Mouse (Mus musculus) heart, embryonic 15.5 days (tissue): ENCODE results near the gene Cela2a. TPM values are rescaled to one million over a fixed set of nuclear protein-coding genes. Genes with fewer than 3 reads are reported as not detected.

Experiments used
- ATAC-seq: fragments of 200-750 bp; cut with Nextera tagmentation; replicated peaks from 2 replicates; pipeline ENCODE4 v1.8.0; 2017; ENCODE audit warnings: low read depth, moderate TSS enrichment; ENCODE audit not compliant: insufficient number of reproducible peaks, insufficient read depth, low FRiP score
- H3K27ac ChIP-seq: fragments of 300-500 bp; sonication (generic); 2 replicates; pipeline ENCODE4 v1.5.1; 2015; ENCODE audit warnings: mild to moderate bottlenecking, inconsistent platforms
- H3K27me3 ChIP-seq: fragments of 300-500 bp; sonication (generic); 2 replicates; pipeline ENCODE4 v1.6.1; 2015; ENCODE audit warnings: inconsistent platforms
- H3K36me3 ChIP-seq: fragments of 300-500 bp; sonication (generic); 2 replicates; pipeline ENCODE4 v1.6.1; 2015; ENCODE audit warnings: mild to moderate bottlenecking, inconsistent platforms
- H3K4me1 ChIP-seq: fragments of 300-500 bp; sonication (generic); replicated peaks from 2 replicates; pipeline ENCODE4 v1.6.1; 2015; ENCODE audit warnings: inconsistent platforms
- H3K4me2 ChIP-seq: fragments of 300-500 bp; sonication (generic); 2 replicates; pipeline ENCODE4 v1.6.1; 2015; ENCODE audit warnings: inconsistent platforms, mild to moderate bottlenecking, moderate library complexity
- H3K4me3 ChIP-seq: fragments of 300-500 bp; sonication (generic); 2 replicates; pipeline ENCODE4 v1.5.1; 2015; ENCODE audit warnings: mild to moderate bottlenecking, inconsistent platforms
- H3K9ac ChIP-seq: fragments of 300-500 bp; sonication (generic); 2 replicates; pipeline ENCODE4 v1.6.1; 2015; ENCODE audit warnings: mild to moderate bottlenecking, inconsistent platforms
- H3K9me3 ChIP-seq: fragments of 300-500 bp; sonication (generic); replicated peaks from 2 replicates; pipeline ENCODE4 v1.6.1; 2016; ENCODE audit warnings: inconsistent platforms
- WGBS: fragments of 180-500 bp; shearing (Covaris S2); methylation state at CpG from one replicate; pipeline ENCODE4 v1.1.7; 2015; ENCODE audit warnings: mixed read lengths; 5-methylcytosine and 5-hydroxymethylcytosine counted together
- polyA plus RNA-seq: library from polyadenylated mRNA; unstranded; fragments of >200 nt; fragmentation: Nextera tagmentation; extraction: Ambion mirVana; gene quantifications from 2 replicates; pipeline ENCODE4 v1.2.1, GENCODE M21; 2015

The Cela2a gene
- polyA plus RNA-seq, 1 experiment from 2014 or later, result 0.35 TPM

GRCm38 (mm10) chr4:141857422-141857930 is 31.5 kb upstream of the Cela2a start:
- WGBS, result 17% methylated on average over 10 of the region's 10 CpGs
- peak; percentile 47; the same call in 1 of the 2 replicates for ATAC-seq
- Histone ChIP-seq H3K36me3 (peaks cover 31% of the 10 kb centered on the region), H3K4me1 (peaks cover 6% of the 10 kb centered on the region), H3K4me3 (no peak overlapping the region), H3K27me3 (no peaks in the 10 kb centered on the region), H3K27ac (0 out of 2 replicates have a peak overlapping the region, but pooled peaks have one; percentile 17), H3K9ac (no peak overlapping the region), H3K4me2 (no peak overlapping the region), H3K9me3 (no peaks in the 10 kb centered on the region)

GRCm38 (mm10) chr4:141853437-141853836 is 27.5 kb upstream of the Cela2a start:
- Histone ChIP-seq H3K36me3 (no peaks in the 10 kb centered on the region; the same call in 1 of the 2 replicates), H3K9me3 (no peaks in the 10 kb centered on the region), H3K4me1 (peaks cover 6% of the 10 kb centered on the region), H3K4me2 (no peak overlapping the region), H3K4me3 (no peak overlapping the region), H3K27ac (no peak overlapping the region), H3K9ac (no peak overlapping the region), H3K27me3 (no peaks in the 10 kb centered on the region)
- WGBS, result 75% methylated on average over 9 of the region's 9 CpGs
- ATAC-seq, result no peak

- H3K9me3 ChIP-seq, result no peaks in the 10 kb centered on the region
- no peak for ATAC-seq
- H3K27ac ChIP-seq, result no peak within 1 kb of the TSS
- H3K27me3 ChIP-seq, result no peaks in the 10 kb centered on the region
- no peak within 1 kb of the TSS for H3K4me2 ChIP-seq
- WGBS, result 81% methylated on average over 6 of the region's 6 CpGs
- H3K4me3 ChIP-seq, result no peak within 1 kb of the TSS
- no peaks in the 10 kb centered on the region for H3K4me1 ChIP-seq
- no peak within 1 kb of the TSS for H3K9ac ChIP-seq
- no peaks in the 10 kb centered on the region for H3K36me3 ChIP-seq
Measured at GRCm38 (mm10) chr4:141845999-141846398, 20.0 kb upstream of the Cela2a start, which contains the start of gene Ctrc. Gene Ctrc, minus strand, starts transcription at chr4:141846359.

- Histone ChIP-seq H3K9me3 (no peaks in the 10 kb centered on the region), H3K4me3 (no peak overlapping the region), H3K36me3 (no peaks in the 10 kb centered on the region), H3K4me1 (no peaks in the 10 kb centered on the region), H3K27me3 (no peaks in the 10 kb centered on the region), H3K27ac (no peak overlapping the region), H3K4me2 (no peak overlapping the region), H3K9ac (no peak overlapping the region)
- 44% methylated on average over 5 of the region's 5 CpGs for WGBS
- ATAC-seq, result no peak
Measured at GRCm38 (mm10) chr4:141834536-141835095, 8.7 kb upstream of the Cela2a start.

- no peak for ATAC-seq
- WGBS, result 48% methylated on average over 1 of the region's 1 CpGs
- H3K4me3 ChIP-seq, result no peak overlapping the region
Measured at GRCm38 (mm10) chr4:141833911-141834310, 8.0 kb upstream of the Cela2a start.

GRCm38 (mm10) chr4:141831361-141831760 is 5.4 kb upstream of the Cela2a start:
- WGBS, result 70% methylated on average over 7 of the region's 7 CpGs
- Histone ChIP-seq H3K27ac (no peak overlapping the region), H3K4me2 (no peak overlapping the region), H3K9ac (no peak overlapping the region), H3K4me1 (peaks cover 10% of the 10 kb centered on the region), H3K4me3 (no peak overlapping the region), H3K9me3 (no peaks in the 10 kb centered on the region), H3K27me3 (no peaks in the 10 kb centered on the region), H3K36me3 (no peaks in the 10 kb centered on the region)
- no peak for ATAC-seq

More at GRCm38 (mm10) chr4:141833911-141834310, 8.0 kb upstream of the Cela2a start:
- H3K27ac ChIP-seq, result no peak overlapping the region
- no peaks in the 10 kb centered on the region for H3K27me3 ChIP-seq
- H3K36me3 ChIP-seq, result no peaks in the 10 kb centered on the region
- H3K9ac ChIP-seq, result no peak overlapping the region
- no peaks in the 10 kb centered on the region for H3K4me1 ChIP-seq
- no peak overlapping the region for H3K4me2 ChIP-seq
- no peaks in the 10 kb centered on the region for H3K9me3 ChIP-seq

GRCm38 (mm10) chr4:141830381-141830780 is 4.4 kb upstream of the Cela2a start:
- H3K4me1 ChIP-seq, result peaks cover 10% of the 10 kb centered on the region
- H3K4me3 ChIP-seq, result no peak overlapping the region
- ATAC-seq, result no peak
- H3K27ac ChIP-seq, result no peak overlapping the region
- no peaks in the 10 kb centered on the region for H3K27me3 ChIP-seq
- H3K4me2 ChIP-seq, result no peak overlapping the region
- no peaks in the 10 kb centered on the region for H3K36me3 ChIP-seq
- H3K9me3 ChIP-seq, result no peaks in the 10 kb centered on the region
- H3K9ac ChIP-seq, result no peak overlapping the region
- 59% methylated on average over 11 of the region's 11 CpGs for WGBS

GRCm38 (mm10) chr4:141828177-141828576 is 2.2 kb upstream of the Cela2a start:
- Histone ChIP-seq H3K4me3 (no peak overlapping the region), H3K4me1 (peaks cover 10% of the 10 kb centered on the region), H3K27ac (peak overlapping the region; percentile 40; the same call in 1 of the 2 replicates), H3K36me3 (no peaks in the 10 kb centered on the region), H3K9me3 (no peaks in the 10 kb centered on the region), H3K9ac (no peak overlapping the region), H3K4me2 (no peak overlapping the region), H3K27me3 (no peaks in the 10 kb centered on the region)
- WGBS, result 34% methylated on average over 4 of the region's 4 CpGs
- ATAC-seq, result 0 out of 2 replicates have a peak, but pooled peaks have one; percentile 18

- 79% methylated on average over 2 of the region's 2 CpGs for WGBS
- no peak for ATAC-seq
Measured at GRCm38 (mm10) chr4:141827401-141827800, 1.4 kb upstream of the Cela2a start.

GRCm38 (mm10) chr4:141822979-141823378 is 3.0 kb downstream of the Cela2a start:
- Histone ChIP-seq H3K36me3 (no peaks in the 10 kb centered on the region), H3K9me3 (no peaks in the 10 kb centered on the region), H3K27me3 (no peaks in the 10 kb centered on the region), H3K4me1 (peaks cover 12% of the 10 kb centered on the region), H3K4me2 (no peak overlapping the region), H3K4me3 (no peak overlapping the region), H3K27ac (no peak overlapping the region), H3K9ac (no peak overlapping the region)
- WGBS, result 47% methylated on average over 3 of the region's 3 CpGs
- ATAC-seq, result no peak

More at GRCm38 (mm10) chr4:141827401-141827800, 1.4 kb upstream of the Cela2a start:
- Histone ChIP-seq H3K27me3 (no peaks in the 10 kb centered on the region), H3K4me2 (no peak overlapping the region), H3K27ac (no peak overlapping the region), H3K4me3 (no peak overlapping the region), H3K9me3 (no peaks in the 10 kb centered on the region), H3K9ac (no peak overlapping the region), H3K4me1 (peaks cover 10% of the 10 kb centered on the region), H3K36me3 (no peaks in the 10 kb centered on the region)

- WGBS, result 73% methylated on average over 10 of the region's 10 CpGs
Measured at GRCm38 (mm10) chr4:141822089-141822488, 3.9 kb downstream of the Cela2a start.

GRCm38 (mm10) chr4:141821178-141821577 is 4.8 kb downstream of the Cela2a start:
- H3K4me1 ChIP-seq, result peaks cover 8% of the 10 kb centered on the region; the same call in 1 of the 2 replicates
- H3K4me2 ChIP-seq, result no peak overlapping the region
- H3K27ac ChIP-seq, result no peak overlapping the region
- H3K36me3 ChIP-seq, result no peaks in the 10 kb centered on the region
- no peak overlapping the region for H3K9ac ChIP-seq
- WGBS, result 26% methylated on average over 3 of the region's 3 CpGs
- H3K27me3 ChIP-seq, result no peaks in the 10 kb centered on the region
- H3K4me3 ChIP-seq, result no peak overlapping the region
- no peak for ATAC-seq
- no peaks in the 10 kb centered on the region for H3K9me3 ChIP-seq

More at GRCm38 (mm10) chr4:141822089-141822488, 3.9 kb downstream of the Cela2a start:
- no peak overlapping the region for H3K9ac ChIP-seq
- H3K4me3 ChIP-seq, result no peak overlapping the region
- no peak overlapping the region for H3K27ac ChIP-seq
- no peak for ATAC-seq
- peaks cover 8% of the 10 kb centered on the region; the same call in 1 of the 2 replicates for H3K4me1 ChIP-seq
- H3K9me3 ChIP-seq, result no peaks in the 10 kb centered on the region
- H3K27me3 ChIP-seq, result no peaks in the 10 kb centered on the region
- no peaks in the 10 kb centered on the region for H3K36me3 ChIP-seq
- no peak overlapping the region for H3K4me2 ChIP-seq
